Mouse (Mus musculus) lung, postnatal 0 days (tissue): Measurements from ENCODE around the gene Stbd1.

ENCODE experiments used
- CTCF ChIP-seq: IDR thresholded peaks from 2 replicates; pipeline ENCODE4 v1.5.1; 2016; ENCODE audit warnings: antibody characterized with exemption, mild to moderate bottlenecking
- EP300 ChIP-seq: IDR thresholded peaks from 2 replicates; pipeline ENCODE4 v1.6.1; 2016; ENCODE audit warnings: antibody characterized with exemption, mild to moderate bottlenecking, control low read depth

- TF ChIP-seq CTCF = no peak
- no peak for TF ChIP-seq EP300
Observed at GRCm38 (mm10) chr5:92599030-92599429, 3.8 kb upstream of the Stbd1 start.
